ENCODE assay signal across 8 mouse cellular contexts in genomic region chrX:36598390-36598810, GRCm38 (mm10). TPM values are rescaled to one million over a fixed set of nuclear protein-coding genes. Genes with fewer than 3 reads are reported as not detected.
A peak's percentile ranks its signal among the peaks of the same experiment; 100 is the strongest.
DNase-seq lines count a peak whose midpoint lies in the region; ATAC-seq and TF ChIP-seq lines count a peak whose summit lies in the region.

No protein-coding gene starts in this region.

- ATAC-seq in heart, embryonic 14.5 days (ENCODE audit: insufficient number of reproducible peaks, insufficient read depth, low FRiP score, low read depth): peak; percentile 42
- no peak for ATAC-seq in G1E (ENCODE audit: extremely low read depth, insufficient number of reproducible peaks, low FRiP score, poor library complexity, severe bottlenecking)
- peak; percentile 66 for ATAC-seq in forebrain, embryonic 15.5 days (replicated peaks)

- H3K27ac ChIP-seq in heart, embryonic 14.5 days (replicated peaks in 1 of 2; ENCODE audit: control insufficient read depth in 1 of 2, insufficient read depth in 1 of 2, low read depth in 2 of 2, low read length in 2 of 2): peak overlapping the region; percentile 76 to 81
- H3K27ac ChIP-seq in forebrain, embryonic 15.5 days (replicated peaks): peak overlapping the region; percentile 88

- peaks cover 15% of the 10 kb centered on the region for H3K36me3 ChIP-seq in heart, embryonic 14.5 days (ENCODE audit: control insufficient read depth, insufficient read depth, low read length)
- H3K36me3 ChIP-seq in G1E (replicated peaks): peaks cover 16% of the 10 kb centered on the region
- peaks cover 3% of the 10 kb centered on the region; the same call in 1 of the 2 replicates for H3K36me3 ChIP-seq in forebrain, embryonic 15.5 days
- H3K36me3 ChIP-seq in megakaryocyte, embryonic 14.5 days (replicated peaks; ENCODE audit: low read length): peaks cover 30% of the 10 kb centered on the region

- 27% methylated on average over 32 of the region's 41 CpGs for whole genome bisulfite sequencing in heart, embryonic 14.5 days
- WGBS in forebrain, embryonic 15.5 days: 31% methylated on average over 40 of the region's 41 CpGs

- H3K9ac ChIP-seq in heart, embryonic 14.5 days (ENCODE audit: low read length): peak overlapping the region; percentile 86
- peak overlapping the region; percentile 81 for H3K9ac ChIP-seq in forebrain, embryonic 15.5 days (replicated peaks)

- H3K4me3 ChIP-seq in heart, embryonic 14.5 days (ENCODE audit: control insufficient read depth in 1 of 2, insufficient read depth in 1 of 2, low read depth in 1 of 2, low read length in 2 of 2): peak overlapping the region; percentile 55 to 66
- H3K4me3 ChIP-seq in G1E (ENCODE audit: low read depth, low read length): peak overlapping the region; percentile 82
- H3K4me3 ChIP-seq in forebrain, embryonic 15.5 days: peak overlapping the region; percentile 69
- peak overlapping the region; percentile 97 for H3K4me3 ChIP-seq in megakaryocyte, embryonic 14.5 days (replicated peaks)

- no peaks in the 10 kb centered on the region for H3K9me3 ChIP-seq in heart, embryonic 14.5 days (ENCODE audit: control insufficient read depth, low read length)
- H3K9me3 ChIP-seq in G1E (replicated peaks): no peaks in the 10 kb centered on the region
- no peaks in the 10 kb centered on the region for H3K9me3 ChIP-seq in forebrain, embryonic 15.5 days
- H3K9me3 ChIP-seq in megakaryocyte, embryonic 14.5 days: no peaks in the 10 kb centered on the region

- H3K4me1 ChIP-seq in heart, embryonic 14.5 days (ENCODE audit: control insufficient read depth in 2 of 2, insufficient read depth in 2 of 2, low read length in 2 of 2): peaks cover 0 to 4% of the 10 kb centered on the region in 2 experiments; a peak in 1 of 4 replicates
- H3K4me1 ChIP-seq in G1E (ENCODE audit: insufficient read depth, low read depth, low read length): peaks cover 16% of the 10 kb centered on the region
- H3K4me1 ChIP-seq in forebrain, embryonic 15.5 days: peaks cover 18% of the 10 kb centered on the region
- H3K4me1 ChIP-seq in megakaryocyte, embryonic 14.5 days: peaks cover 27% of the 10 kb centered on the region

- TF ChIP-seq CTCF in G1E (IDR thresholded peaks at IDR 0.05; ENCODE audit: low read depth, low read length): no peak

- no peak for DNase-seq in heart, postnatal 14 days
- no peak for DNase-seq in G1E (ENCODE audit: low spot score)
- DNase-seq in adrenal gland, adult 18-20 months (ENCODE audit: low spot score in 2 of 2): no peak
- DNase-seq in adipocyte (ENCODE audit: low spot score): no peak
- no peak for DNase-seq in thymus, postnatal 10 days (ENCODE audit: low spot score in 2 of 2)

- no peaks in the 10 kb centered on the region for H3K27me3 ChIP-seq in heart, embryonic 14.5 days (ENCODE audit: control insufficient read depth, insufficient read depth, low read length)
- no peaks in the 10 kb centered on the region for H3K27me3 ChIP-seq in G1E (ENCODE audit: insufficient read depth, low read length)
- H3K27me3 ChIP-seq in forebrain, embryonic 15.5 days: no peaks in the 10 kb centered on the region
- peaks cover 2% of the 10 kb centered on the region for H3K27me3 ChIP-seq in megakaryocyte, embryonic 14.5 days (replicated peaks)

- intact Hi-C loops in heart, postnatal 14 days (cut with DNase I): no loop called here

- H3K4me2 ChIP-seq in heart, embryonic 14.5 days (ENCODE audit: low read length): peak overlapping the region; percentile 66
- H3K4me2 ChIP-seq in forebrain, embryonic 15.5 days (replicated peaks): peak overlapping the region; percentile 54

RNA-seq across cellular contexts. Expression of gene Pgrmc1, which starts 0.4 kb away (rescaled TPM):
- 125 and 131 TPM in 2 replicates for polyA plus RNA-seq in heart, embryonic 14.5 days (2014; fragmentation: Nextera tagmentation; extraction: Ambion mirVana)
- total RNA-seq in heart, postnatal 14 days (2021): 10 to 100 TPM; 27.7 to 29.4 TPM
- 54.4 and 60.4 TPM in 2 replicates for total RNA-seq in G1E (2014; fragmentation: Nextera tagmentation)
- 88.4 and 109 TPM in 2 replicates for total RNA-seq in G1E (2017)
- polyA plus RNA-seq in G1E (2012): 107 and 113 TPM in 2 replicates
- 475 and 528 TPM in 2 replicates for polyA plus RNA-seq in forebrain, embryonic 15.5 days (2015; fragmentation: Nextera tagmentation; extraction: Ambion mirVana)
- 104 and 182 TPM in 2 replicates for polyA plus RNA-seq in megakaryocyte, embryonic 14.5 days (2012; ENCODE audit: insufficient read depth, low replicate concordance)
- 100 to 1,000 TPM; 295 to 585 TPM for total RNA-seq in adrenal gland, adult 18-20 months (2021)

RNA-seq across cellular contexts. Expression of gene Akap17b, which starts 46.8 kb away (rescaled TPM):
- polyA plus RNA-seq in heart, embryonic 14.5 days (2014; fragmentation: Nextera tagmentation; extraction: Ambion mirVana): 1.5 and 2.0 TPM in 2 replicates
- 1 to 10 TPM; 1.9 to 2.2 TPM for total RNA-seq in heart, postnatal 14 days (2021)
- 8.5 and 10.9 TPM in 2 replicates for total RNA-seq in G1E (2014; fragmentation: Nextera tagmentation)
- total RNA-seq in G1E (2017): 5.9 and 6.3 TPM in 2 replicates
- polyA plus RNA-seq in G1E (2012): 0.53 and 0.57 TPM in 2 replicates
- 3.7 and 3.9 TPM in 2 replicates for polyA plus RNA-seq in forebrain, embryonic 15.5 days (2015; fragmentation: Nextera tagmentation; extraction: Ambion mirVana)
- 0.49 TPM in 1 of 2 replicates, not detected in the other for polyA plus RNA-seq in megakaryocyte, embryonic 14.5 days (2012; ENCODE audit: insufficient read depth, low replicate concordance)
- total RNA-seq in adrenal gland, adult 18-20 months (2021): 1 to 10 TPM; 2.9 to 5.4 TPM
